Mouse (Mus musculus) ES-E14 (cell line): ENCODE measurements at regions not wholly inside any gene's neighbourhood (a gene's known extent, or its start where the extent isn't known, plus 50 kb on each side); places are given as distances from the start of the nearest gene placed in this dataset.

Experiments
- HCFC1 ChIP-seq: IDR thresholded peaks from 2 replicates; pipeline ENCODE4 v1.6.1; 2012; ENCODE audit warnings: low read length, inconsistent platforms, borderline replicate concordance; ENCODE audit not compliant: insufficient read depth
- ZC3H11A ChIP-seq: IDR thresholded peaks from 2 replicates; pipeline ENCODE4 v1.6.1; 2012; ENCODE audit warnings: low read depth, mild to moderate bottlenecking, inconsistent platforms, low read length, borderline replicate concordance
- ZNF384 ChIP-seq: IDR thresholded peaks from 2 replicates; pipeline ENCODE4 v1.6.1; 2012; ENCODE audit warnings: low read depth, low read length, inconsistent platforms

DNA sequence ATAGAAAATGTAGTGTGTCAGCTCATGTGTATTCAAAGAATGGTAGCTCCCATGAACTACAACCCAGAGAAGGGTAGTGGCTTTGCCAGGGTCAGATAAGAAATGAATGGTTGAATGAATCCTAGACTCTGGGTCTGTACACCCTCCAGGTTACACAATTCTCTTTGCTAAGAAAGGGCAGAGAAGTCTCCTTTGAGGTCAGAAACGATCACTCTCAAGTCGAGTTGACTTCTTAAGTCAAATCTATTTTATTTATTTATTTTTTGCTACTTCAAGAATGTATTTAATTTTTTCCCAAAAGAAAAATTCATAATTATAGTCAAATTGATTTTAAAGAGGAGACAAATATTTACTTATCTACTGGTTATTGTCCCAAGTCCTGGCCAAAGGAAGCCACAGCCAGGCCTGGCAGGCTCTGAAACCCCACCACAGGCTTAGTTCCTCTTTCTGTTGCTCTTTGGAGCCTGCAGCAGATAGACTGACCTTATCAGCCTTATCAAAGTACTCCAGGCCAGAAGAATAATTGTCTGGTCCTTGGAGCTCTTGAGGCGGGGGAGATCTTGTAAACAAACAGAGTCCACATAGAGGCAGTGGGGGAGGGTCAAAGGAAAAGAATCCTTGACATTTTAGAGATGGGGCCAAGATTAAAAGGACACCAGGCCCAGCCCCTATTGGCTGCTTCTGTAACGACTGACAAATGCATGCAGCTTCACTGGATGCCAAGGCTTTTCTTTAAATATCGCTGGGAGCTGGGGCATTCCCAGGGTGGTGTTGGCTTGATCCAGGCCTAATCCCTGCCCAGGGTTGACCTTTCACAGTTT is 104.6 kb upstream of the Jun start:
- TF ChIP-seq ZNF384 (no peak), HCFC1 (no peak), ZC3H11A (no peak)
